Mouse (Mus musculus) Patski (cell line): ENCODE data around the gene Col8a2. TPM values are rescaled to one million over a fixed set of nuclear protein-coding genes. Genes with fewer than 3 reads are reported as not detected.
A peak's percentile ranks its signal among the peaks of the same experiment; 100 is the strongest.

ENCODE experiments used
- ATAC-seq: fragments of 100-300 bp; one replicate; pipeline ENCODE4 v1.8.0; 2021
- CTCF ChIA-PET: fragments of 350-600 bp; sonication (Branson Sonifier 250); formaldehyde crosslinking; loops from one replicate; lab custom pipeline; 2022; ENCODE audit warnings: inconsistent platforms; lab: Charles Lee
- POLR2A ChIA-PET: fragments of 350-600 bp; sonication (Branson Sonifier 250); formaldehyde crosslinking; loops from one replicate; lab custom pipeline; 2022; ENCODE audit warnings: antibody characterized with exemption, inconsistent platforms; lab: Charles Lee
- DNase-seq: peaks from one replicate; pipeline ENCODE4 v3.0.0-alpha.2; 2011; ENCODE audit warnings: low read depth, low spot score
- H3K27me3 ChIP-seq: fragments of 371-371 bp; one replicate; pipeline ENCODE4 v1.5.1; 2021
- CTCF ChIP-seq: fragments of 100-300 bp; IDR thresholded peaks from one replicate; pipeline ENCODE4 v1.5.1; 2021
- in situ Hi-C: fragments of 300-500 bp; cut with MboI; formaldehyde crosslinking; loops from 3 replicates; pipeline ENCODE4 v1.11.1; 2018; ENCODE audit warnings: low pct_unique_long_range_greater_than_20kb, mixed read lengths
- polyA plus RNA-seq: library from polyadenylated mRNA; unstranded; gene quantifications from one replicate; pipeline ENCODE4 v1.2.3, GENCODE M21; 2021

The Col8a2 gene
- polyA plus RNA-seq, 1 experiment from 2014 or later = 0.13 TPM

DNA sequence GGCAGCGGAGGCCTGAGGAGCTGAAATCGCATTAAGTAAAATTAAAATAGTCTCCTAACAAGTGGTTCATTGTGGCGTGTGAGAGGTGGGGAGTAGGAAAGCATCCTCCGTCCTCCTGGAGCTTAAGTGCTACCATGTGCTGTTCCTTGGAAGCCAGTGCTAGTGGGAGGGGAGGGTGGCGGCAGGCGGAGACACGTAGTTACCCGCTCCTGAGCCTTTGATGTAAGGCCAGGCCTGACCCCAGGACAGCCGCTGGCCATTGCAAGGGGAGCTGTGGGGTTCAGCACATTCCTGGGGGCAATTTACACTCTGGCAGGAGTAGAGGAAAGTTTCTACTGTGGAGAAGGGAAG is 8.1 kb upstream of the Col8a2 start:
- TF ChIP-seq CTCF = no peak
- no peaks in the 10 kb centered on the region for H3K27me3 ChIP-seq
- POLR2A ChIA-PET = no interaction called here
- ATAC-seq = no peak
- in situ Hi-C loops = no loop called here
- no peak for DNase-seq
- CTCF ChIA-PET = interaction anchor here (0.9 to 1.8 kb wide), 6 partner anchors 13 to 74 kb away, joined by 3 to 8 read pairs (median 4); no protein-coding TSS in a partner anchor

- in situ Hi-C loops = no loop called here
- ATAC-seq = no peak
- H3K27me3 ChIP-seq = no peaks in the 10 kb centered on the region
- no peak for DNase-seq
- ChIA-PET POLR2A (no interaction called here), CTCF (interaction anchor here (0.9 to 1.8 kb wide), 3 partner anchors 13 to 35 kb away, joined by 3 to 8 read pairs (median 5); no protein-coding TSS in a partner anchor)
- no peak for TF ChIP-seq CTCF
Measured at GRCm38 (mm10) chr4:126278961-126279360, 7.6 kb upstream of the Col8a2 start.

DNA sequence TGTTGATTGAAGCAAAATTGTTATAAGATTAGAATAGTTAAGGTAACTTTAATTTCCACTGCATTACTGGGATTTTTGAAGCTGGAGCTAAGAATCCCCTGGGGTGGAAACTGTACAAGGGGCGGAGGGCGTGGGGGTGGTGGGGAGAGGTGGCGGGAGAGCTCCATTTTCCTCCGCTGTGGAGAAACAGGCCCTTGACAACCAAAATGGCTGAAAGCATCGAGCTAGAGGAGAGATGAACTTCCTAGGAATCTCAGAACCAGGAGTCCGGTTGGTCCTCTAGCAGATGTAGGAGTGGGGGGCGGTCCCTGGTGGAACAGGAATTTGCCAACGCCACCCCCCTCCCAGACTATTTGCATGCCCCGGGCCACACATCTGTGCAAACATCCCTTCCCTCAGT is 4.9 kb upstream of the Col8a2 start:
- DNase-seq = no peak
- no peak for TF ChIP-seq CTCF
- in situ Hi-C loops = no loop called here
- H3K27me3 ChIP-seq = no peaks in the 10 kb centered on the region
- ChIA-PET POLR2A (no interaction called here), CTCF (no interaction called here)
- ATAC-seq = no peak

DNA sequence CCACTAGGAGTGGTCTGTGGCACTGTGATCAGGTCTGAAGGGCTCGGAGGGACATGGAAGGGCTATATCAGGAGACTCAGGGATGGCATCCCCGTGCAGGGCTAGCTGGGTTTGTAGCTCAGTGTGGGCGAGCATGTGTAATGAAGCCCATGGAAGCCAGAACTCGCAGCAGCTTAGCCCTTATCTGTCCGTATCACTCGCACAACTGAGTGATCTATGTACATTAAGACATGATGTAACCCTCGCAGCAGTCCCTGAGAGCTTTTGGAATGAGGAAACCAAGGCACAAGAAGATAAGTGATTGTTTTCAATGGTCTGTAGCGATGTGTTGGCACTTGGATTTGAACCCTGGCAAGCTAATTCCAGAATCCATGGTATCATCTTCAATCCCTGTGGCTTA is 3.0 kb upstream of the Col8a2 start:
- ATAC-seq (no peak), DNase-seq (no peak)
- ChIA-PET CTCF (no interaction called here), POLR2A (no interaction called here)
- TF ChIP-seq CTCF = no peak
- in situ Hi-C loops = no loop called here
- no peaks in the 10 kb centered on the region for H3K27me3 ChIP-seq

DNA sequence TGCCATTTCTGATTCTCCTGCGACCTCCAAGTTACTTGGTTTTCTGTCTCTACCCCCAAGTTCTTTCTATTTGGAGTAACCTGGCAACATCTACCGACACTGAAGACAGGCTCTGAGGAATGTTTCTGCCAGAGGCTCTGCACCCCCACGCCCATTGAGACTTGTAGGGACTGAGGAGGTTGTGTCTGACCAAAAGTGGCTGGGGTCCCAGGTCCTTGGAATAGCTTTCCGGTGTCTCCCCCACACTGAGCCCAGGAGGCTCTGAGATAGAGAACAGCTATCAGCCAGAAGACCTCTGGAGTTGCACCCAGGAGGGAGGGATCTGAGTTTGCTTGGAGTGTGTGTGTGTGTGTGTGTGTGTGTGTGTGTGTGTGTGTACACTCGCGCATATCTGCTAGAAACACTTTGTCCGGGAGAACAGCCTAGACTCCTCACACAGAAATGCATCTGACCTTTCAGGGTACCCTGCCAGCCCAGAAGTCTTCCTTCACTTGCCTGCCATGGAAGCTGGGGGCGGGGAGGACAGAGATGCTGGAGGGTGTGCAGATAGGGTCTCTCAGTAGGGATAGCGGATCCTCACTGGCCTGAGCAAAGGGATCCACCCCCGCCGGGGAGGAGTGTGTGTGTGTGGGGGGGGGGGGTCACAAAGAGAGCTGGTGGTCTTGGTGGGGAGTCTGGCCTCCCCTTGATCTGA is 856 bp downstream of the Col8a2 start:
- in situ Hi-C loops = no loop called here
- POLR2A ChIA-PET = no interaction called here
- DNase-seq = no peak
- no peak for TF ChIP-seq CTCF
- H3K27me3 ChIP-seq = no peaks in the 10 kb centered on the region
- ATAC-seq = no peak
- CTCF ChIA-PET = interaction anchor here (0.9 kb wide), 1 partner anchor 23 kb away, joined by 3 read pairs; no protein-coding TSS in a partner anchor

GRCm38 (mm10) chr4:126288085-126288666 is 1.6 kb downstream of the Col8a2 start:
- DNase-seq = no peak
- ATAC-seq = no peak
- ChIA-PET POLR2A (no interaction called here), CTCF (no interaction called here)
- in situ Hi-C loops = no loop called here
- no peak for TF ChIP-seq CTCF
- H3K27me3 ChIP-seq = no peaks in the 10 kb centered on the region

DNA sequence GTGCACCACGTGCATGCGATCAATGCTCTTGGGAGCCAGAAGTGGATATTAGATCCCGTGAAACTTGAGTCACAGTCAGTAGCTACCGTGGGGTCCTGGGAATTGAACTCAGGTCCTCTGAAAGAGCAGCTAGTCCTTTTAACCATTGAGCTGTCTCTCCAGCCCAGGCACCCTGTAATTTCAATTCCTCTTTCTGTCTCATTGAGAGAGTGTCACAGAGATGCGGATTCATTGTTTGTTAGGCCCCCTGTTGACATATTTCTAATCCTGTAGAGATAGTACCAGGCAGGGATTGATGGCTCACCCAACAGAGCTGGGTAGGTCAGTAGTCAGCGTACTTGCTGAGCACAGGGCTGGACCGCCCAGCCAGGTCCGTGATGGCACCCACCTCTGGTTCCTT is 3.7 kb downstream of the Col8a2 start:
- POLR2A ChIA-PET = no interaction called here
- ATAC-seq = no peak
- CTCF ChIA-PET = interaction anchor here (1.0 kb wide), 1 partner anchor 23 kb away, joined by 3 read pairs; no protein-coding TSS in a partner anchor
- no peak for TF ChIP-seq CTCF
- in situ Hi-C loops = no loop called here
- no peak for DNase-seq
- no peaks in the 10 kb centered on the region for H3K27me3 ChIP-seq

GRCm38 (mm10) chr4:126291196-126291595 is 4.6 kb downstream of the Col8a2 start:
- no peak for TF ChIP-seq CTCF
- in situ Hi-C loops = no loop called here
- ATAC-seq (peak; percentile 60), DNase-seq (no peak)
- ChIA-PET CTCF (interaction anchor here (0.7 to 1.3 kb wide), 4 partner anchors 12 to 23 kb away, joined by 3 to 4 read pairs (median 4); no protein-coding TSS in a partner anchor), POLR2A (no interaction called here)
- H3K27me3 ChIP-seq = no peaks in the 10 kb centered on the region

DNA sequence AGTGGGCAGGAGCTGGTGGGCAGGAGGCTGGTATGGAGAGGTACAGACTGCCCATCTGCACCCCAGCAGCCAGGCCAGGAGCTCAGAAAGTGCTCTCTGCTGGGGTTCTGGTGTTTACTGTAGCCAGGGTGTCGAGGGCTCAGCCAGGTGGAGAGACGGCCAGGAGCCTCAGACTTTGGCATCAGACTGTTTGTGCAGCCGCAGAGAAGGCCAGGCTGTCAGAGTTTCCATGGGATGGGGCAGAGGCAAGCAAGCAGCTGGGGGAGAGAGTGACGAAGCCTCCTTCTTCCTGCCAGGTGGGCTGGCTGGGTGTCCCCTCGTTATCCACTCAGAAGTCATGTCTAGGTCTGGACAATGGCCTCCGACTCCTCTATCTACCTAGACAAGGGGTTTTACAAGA is 8.6 kb downstream of the Col8a2 start:
- no peaks in the 10 kb centered on the region for H3K27me3 ChIP-seq
- in situ Hi-C loops = no loop called here
- POLR2A ChIA-PET = interaction anchor here (0.8 kb wide), 1 partner anchor 128 kb away, joined by 6 read pairs; no protein-coding TSS in a partner anchor
- ATAC-seq (no peak), DNase-seq (no peak)
- CTCF ChIA-PET = no interaction called here
- no peak for TF ChIP-seq CTCF

DNA sequence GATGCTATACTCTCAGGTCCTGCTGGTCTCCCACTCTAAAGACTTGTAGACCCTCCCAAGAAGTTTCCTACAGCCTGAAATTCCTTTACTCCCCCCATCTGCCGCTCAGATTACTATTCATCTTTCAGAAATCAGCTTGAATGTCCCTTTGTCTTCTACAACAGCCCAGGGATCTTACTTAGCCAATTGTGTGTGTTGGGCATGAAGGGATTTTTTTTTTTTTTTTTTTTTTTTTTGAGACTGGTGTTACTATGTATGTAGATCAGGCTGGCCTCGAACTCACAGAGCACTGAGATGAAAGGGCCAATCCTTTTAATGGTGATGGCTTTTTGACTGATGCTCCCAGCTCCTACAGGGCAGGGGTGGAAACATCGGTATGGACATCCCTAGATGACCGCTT is 9.3 kb downstream of the Col8a2 start:
- ChIA-PET POLR2A (no interaction called here), CTCF (no interaction called here)
- in situ Hi-C loops = no loop called here
- ATAC-seq (no peak), DNase-seq (no peak)
- no peaks in the 10 kb centered on the region for H3K27me3 ChIP-seq
- TF ChIP-seq CTCF = no peak

GRCm38 (mm10) chr4:126296617-126297101 is 10.1 kb downstream of the Col8a2 start:
- H3K27me3 ChIP-seq = no peaks in the 10 kb centered on the region
- no peak for ATAC-seq
- no peak for DNase-seq
- ChIA-PET POLR2A (no interaction called here), CTCF (no interaction called here)
- no peak for TF ChIP-seq CTCF
- in situ Hi-C loops = no loop called here
